Mouse (Mus musculus) heart, postnatal 10 days (tissue): ENCODE data around the gene Olfr934. TPM values are rescaled to one million over a fixed set of nuclear protein-coding genes. Genes with fewer than 3 reads are reported as not detected.

Experiments
- DNase-seq, 2 experiments: peaks; one replicate each; pipeline ENCODE4 v3.0.0; 2021
- intact Hi-C: fragments of 180-260 bp; cut with DNase I; formaldehyde crosslinking; loops from one replicate; pipeline ENCODE4 v1.15.1; 2025
- total RNA-seq, 2 experiments: library from RNA; stranded (reverse); gene quantifications; 2 replicates each; pipeline ENCODE4 v1.2.3; 2021

The Olfr934 gene
- not detected for total RNA-seq

- intact Hi-C loops = no loop called here
- DNase-seq = no peak
Measured at GRCm38 (mm10) chr9:38988215-38988614, at the start of gene Olfr934. TSS of gene Olfr934 (minus strand) at chr9:38988315.

- intact Hi-C loops = no loop called here
- DNase-seq = no peak
Measured at GRCm38 (mm10) chr9:39023277-39023676, 35.2 kb upstream of the Olfr934 start, which contains the start of gene Olfr146. TSS of gene Olfr146 (minus strand) at chr9:39023377.

- intact Hi-C loops = no loop called here
- DNase-seq = no peak
Measured at GRCm38 (mm10) chr9:38999583-38999982, 11.5 kb upstream of the Olfr934 start, which contains the start of gene Olfr935. TSS of gene Olfr935 (minus strand) at chr9:38999683.

GRCm38 (mm10) chr9:38972013-38972412 is 16.1 kb downstream of the Olfr934 start, which contains the start of gene Olfr933:
TSS of gene Olfr933 (plus strand) at chr9:38972313.
- no peak for DNase-seq

GRCm38 (mm10) chr9:38954124-38954416 is 34.0 kb downstream of the Olfr934 start:
- peak; percentile 5 to 16 for DNase-seq

More at GRCm38 (mm10) chr9:38972013-38972412, 16.1 kb downstream of the Olfr934 start, which contains the start of gene Olfr933:
- intact Hi-C loops = no loop called here

GRCm38 (mm10) chr9:38953401-38954123 is 34.6 kb downstream of the Olfr934 start:
- DNase-seq = peak; percentile 7 to 13
- intact Hi-C loops = no loop called here

More at GRCm38 (mm10) chr9:38954124-38954416, 34.0 kb downstream of the Olfr934 start:
- intact Hi-C loops = no loop called here

Other genes with a start within 250 kb of the Olfr934 start
- gene Olfr920, start 236.0 kb downstream of the Olfr934 start, total RNA-seq = under 1 TPM; 0.07 to 0.12 TPM
- not detected for gene Olfr921, start 215.2 kb downstream of the Olfr934 start, total RNA-seq
- gene Olfr922, start 173.7 kb downstream of the Olfr934 start, total RNA-seq = not detected
- not detected for gene Olfr923, start 161.8 kb downstream of the Olfr934 start, total RNA-seq
- gene Olfr924, start 143.9 kb downstream of the Olfr934 start, total RNA-seq = not detected
- not detected for gene Olfr26, start 133.3 kb downstream of the Olfr934 start, total RNA-seq
- gene Olfr926, start 111.2 kb downstream of the Olfr934 start, total RNA-seq = not detected
- gene Olfr930, start 58.5 kb downstream of the Olfr934 start, total RNA-seq = not detected
- gene Olfr933, start 16.0 kb downstream of the Olfr934 start, total RNA-seq = not detected
- not detected for gene Olfr935, start 11.4 kb upstream of the Olfr934 start, total RNA-seq
- not detected for gene Olfr146, start 35.1 kb upstream of the Olfr934 start, total RNA-seq
- not detected for gene Olfr937, start 76.6 kb upstream of the Olfr934 start, total RNA-seq
- gene Olfr938, start 90.6 kb upstream of the Olfr934 start, total RNA-seq = not detected
- not detected for gene Olfr27, start 139.8 kb upstream of the Olfr934 start, total RNA-seq
- gene Olfr943, start 178.0 kb upstream of the Olfr934 start, total RNA-seq = not detected
- not detected for gene Olfr944, start 213.6 kb upstream of the Olfr934 start, total RNA-seq